ENCODE assay signal across 8 mouse cellular contexts in genomic region chr19:56974159-56974558, GRCm38 (mm10). TPM values are rescaled to one million over a fixed set of nuclear protein-coding genes. Genes with fewer than 3 reads are reported as not detected.
DNase-seq lines count a peak whose midpoint lies in the region; ATAC-seq lines count a peak whose summit lies in the region.

No protein-coding gene starts in this region.

- ATAC-seq in megakaryocyte, adult 5-6 weeks (ENCODE audit: poor library complexity, severe bottlenecking), result no peak

- peak; percentile 62 for DNase-seq in adrenal gland, adult 2 months
- DNase-seq in adrenal gland, postnatal 4 days (ENCODE audit: low spot score in 2 of 2), result no peak
- peak; percentile 50 to 54 for DNase-seq in kidney, postnatal 4 days
- no peak for DNase-seq in kidney, postnatal 36 days
- DNase-seq in gastrocnemius, adult 18-20 months (ENCODE audit: low spot score), result peak; percentile 39
- peak; percentile 41 to 77 for DNase-seq in lung, postnatal 4 days
- no peak for DNase-seq in left cerebral cortex, adult 11 months (ENCODE audit: low spot score)

RNA-seq across cellular contexts. Expression of gene Afap1l2, which starts 33.9 kb away (rescaled TPM):
- 10 to 100 TPM; 22.7 to 29.7 TPM for total RNA-seq in adrenal gland, adult 2 months (2021)
- 4.5 and 5.6 TPM in 2 replicates for polyA plus RNA-seq in adrenal gland, adult 2 months (2012; rRNA removed)
- 10 to 100 TPM; 20.5 to 20.6 TPM for total RNA-seq in adrenal gland, postnatal 4 days (2021)
- 1 to 10 TPM; 1.2 to 1.9 TPM for total RNA-seq in gastrocnemius, adult 18-20 months (2021)
- total RNA-seq in megakaryocyte, adult 5-6 weeks (2015), result not detected in 2 replicates
- not detected in 2 replicates for total RNA-seq in megakaryocyte, adult 5-6 weeks (2017)

Comparison
In these comparisons a context has a peak if more than half of its experiments do, and no peak if none do; other contexts are left out.
1. DNase-seq: peak in adrenal gland, adult 2 months (single experiment), kidney, postnatal 4 days (2 of 2), gastrocnemius, adult 18-20 months (single experiment) and lung, postnatal 4 days (2 of 2); none in adrenal gland, postnatal 4 days (0 of 2), kidney, postnatal 36 days (0 of 2) and left cerebral cortex, adult 11 months (single experiment).
2. RNA of gene Afap1l2, which starts 33.9 kb away (total RNA-seq): 22.7 to 29.7 TPM in adrenal gland, adult 2 months and 20.5 to 20.6 TPM in adrenal gland, postnatal 4 days; 1.2 to 1.9 TPM in gastrocnemius, adult 18-20 months and not detected in megakaryocyte, adult 5-6 weeks; every median in the first group is over 4 times any median in the second.